Mouse (Mus musculus): ENCODE results near the gene Arvcf. TPM values are rescaled to one million over a fixed set of nuclear protein-coding genes. Genes with fewer than 3 reads are reported as not detected.

Arvcf gene
- total RNA-seq, 2 experiments from 2014 or later: 14.0 to 14.3 TPM

Other genes with a start within 250 kb of the Arvcf start
- gene Rtn4r, start 220.5 kb upstream of the Arvcf start, total RNA-seq (2014; fragmentation: Nextera tagmentation): not detected in 2 replicates
- gene Rtn4r, start 220.5 kb upstream of the Arvcf start, total RNA-seq (2017): 0.30 and 0.38 TPM in 2 replicates
- gene Ccdc188, start 130.3 kb upstream of the Arvcf start, total RNA-seq (2014; fragmentation: Nextera tagmentation): not detected in 2 replicates
- not detected in 2 replicates for gene Ccdc188, start 130.3 kb upstream of the Arvcf start, total RNA-seq (2017)
- 3.1 and 4.8 TPM in 2 replicates for gene Zdhhc8, start 113.0 kb upstream of the Arvcf start, total RNA-seq (2014; fragmentation: Nextera tagmentation)
- gene Zdhhc8, start 113.0 kb upstream of the Arvcf start, total RNA-seq (2017): 0.56 and 4.5 TPM in 2 replicates
- gene Trmt2a, start 99.5 kb upstream of the Arvcf start, total RNA-seq (2014; fragmentation: Nextera tagmentation): 162 and 237 TPM in 2 replicates
- 56.6 and 73.7 TPM in 2 replicates for gene Trmt2a, start 99.5 kb upstream of the Arvcf start, total RNA-seq (2017)
- gene Ranbp1, start 99.5 kb upstream of the Arvcf start, total RNA-seq (2014; fragmentation: Nextera tagmentation): 485 and 544 TPM in 2 replicates
- 572 and 765 TPM in 2 replicates for gene Ranbp1, start 99.5 kb upstream of the Arvcf start, total RNA-seq (2017)
- not detected in 2 replicates for gene Gm49776, start 89.9 kb upstream of the Arvcf start, total RNA-seq (2014; fragmentation: Nextera tagmentation)
- 0.47 TPM in 1 of 2 replicates, not detected in the other for gene Gm49776, start 89.9 kb upstream of the Arvcf start, total RNA-seq (2017)
- 77.7 and 78.5 TPM in 2 replicates for gene Dgcr8, start 58.9 kb upstream of the Arvcf start, total RNA-seq (2014; fragmentation: Nextera tagmentation)
- 47.5 and 78.3 TPM in 2 replicates for gene Dgcr8, start 58.9 kb upstream of the Arvcf start, total RNA-seq (2017)
- gene Tango2, start 79 bp upstream of the Arvcf start, total RNA-seq (2014; fragmentation: Nextera tagmentation): 76.7 and 91.5 TPM in 2 replicates
- gene Tango2, start 79 bp upstream of the Arvcf start, total RNA-seq (2017): 16.9 and 20.4 TPM in 2 replicates
- gene Txnrd2, start 78.2 kb downstream of the Arvcf start, total RNA-seq (2014; fragmentation: Nextera tagmentation): 75.4 and 82.3 TPM in 2 replicates
- 97.2 and 145 TPM in 2 replicates for gene Txnrd2, start 78.2 kb downstream of the Arvcf start, total RNA-seq (2017)
- gene Comt, start 78.7 kb downstream of the Arvcf start, total RNA-seq (2014; fragmentation: Nextera tagmentation): 84.0 and 105 TPM in 2 replicates
- 56.1 and 59.7 TPM in 2 replicates for gene Comt, start 78.7 kb downstream of the Arvcf start, total RNA-seq (2017)
- gene Gnb1l, start 150.5 kb downstream of the Arvcf start, total RNA-seq (2014; fragmentation: Nextera tagmentation): 14.6 and 17.1 TPM in 2 replicates
- 5.8 and 10.1 TPM in 2 replicates for gene Gnb1l, start 150.5 kb downstream of the Arvcf start, total RNA-seq (2017)
- 18.9 and 23.1 TPM in 2 replicates for gene Rtl10, start 150.7 kb downstream of the Arvcf start, total RNA-seq (2014; fragmentation: Nextera tagmentation)
- 7.4 and 9.1 TPM in 2 replicates for gene Rtl10, start 150.7 kb downstream of the Arvcf start, total RNA-seq (2017)
- gene Tbx1, start 242.5 kb downstream of the Arvcf start, total RNA-seq (2014; fragmentation: Nextera tagmentation): not detected in 2 replicates
- not detected in 2 replicates for gene Tbx1, start 242.5 kb downstream of the Arvcf start, total RNA-seq (2017)